Mouse (Mus musculus) lung, postnatal 0 days (tissue): ENCODE data around the gene Prkar2b.

Experiments used
- CTCF ChIP-seq: IDR thresholded peaks from 2 replicates; pipeline ENCODE4 v1.5.1; 2016; ENCODE audit warnings: antibody characterized with exemption, mild to moderate bottlenecking
- EP300 ChIP-seq: IDR thresholded peaks from 2 replicates; pipeline ENCODE4 v1.6.1; 2016; ENCODE audit warnings: antibody characterized with exemption, mild to moderate bottlenecking, control low read depth

DNA sequence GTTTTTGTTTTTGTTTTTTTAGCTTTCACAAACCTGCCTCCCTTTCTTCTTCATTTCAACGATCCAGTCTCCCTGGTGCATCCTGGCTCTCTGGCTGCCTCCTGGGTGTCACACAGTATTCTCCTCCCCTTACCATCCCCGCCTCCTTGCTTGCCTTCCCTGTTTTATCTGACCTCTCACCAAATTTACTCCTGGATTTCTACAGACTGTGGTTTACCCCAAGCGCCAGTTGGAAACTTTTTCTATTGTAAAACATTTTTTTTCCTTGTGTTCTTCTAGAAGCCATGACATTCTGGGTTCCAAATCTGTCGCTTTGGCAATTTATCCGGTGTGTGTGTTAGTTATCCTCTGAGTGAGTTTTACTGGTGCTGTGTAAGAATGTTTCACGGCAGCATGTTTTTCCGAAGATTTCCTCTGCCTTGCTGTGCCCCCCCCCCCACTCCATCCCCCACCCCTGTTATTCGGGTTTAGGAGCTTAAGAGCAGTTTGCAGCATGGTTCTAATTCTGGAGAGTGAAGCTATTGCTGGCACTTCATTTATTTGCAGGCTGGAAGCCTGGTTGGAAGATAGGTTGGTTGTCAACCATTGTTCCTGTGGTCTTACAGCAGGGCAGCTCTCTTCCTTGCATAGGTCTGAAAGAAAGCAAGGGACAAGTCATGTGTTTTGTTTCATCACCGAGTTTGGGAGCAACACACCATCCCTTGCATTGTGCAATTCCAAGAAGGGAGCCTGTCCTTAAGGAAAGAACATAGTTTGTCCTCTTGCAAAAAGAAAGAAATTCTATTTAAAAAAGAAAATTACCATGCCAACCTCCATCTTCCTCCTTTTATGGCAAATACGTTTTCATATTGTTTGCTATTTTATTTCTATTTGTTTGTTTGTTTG lies 15.0 kb upstream of the Prkar2b start:
- no peak for TF ChIP-seq CTCF
- TF ChIP-seq EP300: no peak
